In the genomic region with DNA sequence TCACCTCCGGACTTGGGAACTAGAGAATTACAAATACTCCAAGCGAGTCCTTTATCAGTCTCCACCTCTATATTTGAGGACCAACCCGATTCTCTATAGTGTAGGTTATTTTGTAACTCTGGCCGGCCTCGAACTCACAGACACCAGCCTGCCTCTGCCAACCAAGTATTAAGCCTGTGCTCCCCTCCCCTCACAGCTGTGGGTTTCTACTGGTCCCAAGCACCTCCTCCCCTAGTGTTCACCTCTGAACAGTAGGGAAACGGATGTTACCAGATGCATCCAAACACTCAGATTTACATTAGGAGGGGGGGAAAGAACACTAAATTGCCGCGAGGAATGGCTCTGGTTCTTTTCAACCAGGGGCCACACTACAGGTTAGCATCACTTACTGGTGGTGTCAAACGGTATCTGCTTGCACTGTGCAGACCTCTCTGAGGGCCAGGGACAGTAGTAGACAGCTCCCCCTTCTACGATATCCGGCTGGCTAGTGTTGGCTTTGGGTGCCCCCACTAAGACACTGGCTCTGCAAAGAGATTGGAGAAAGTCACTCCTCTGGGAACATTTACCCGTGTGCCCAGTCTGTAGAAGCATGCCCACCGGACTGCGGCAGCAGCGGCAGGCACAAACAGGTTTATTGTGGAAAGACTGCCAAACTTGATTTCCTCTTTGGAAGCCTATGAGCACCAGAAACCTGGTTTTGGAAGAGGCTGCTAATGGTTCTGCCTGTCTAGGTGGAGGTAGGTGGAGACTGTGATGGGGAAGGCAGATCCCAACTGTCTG, we compare ENCODE assay signal across 9 mouse cellular contexts. TPM values are rescaled to one million over a fixed set of nuclear protein-coding genes. Genes with fewer than 3 reads are reported as not detected.
DNase-seq lines count a peak whose midpoint lies in the region; ATAC-seq and TF ChIP-seq lines count a peak whose summit lies in the region.
"Had no signal": no experiment of that assay in that cellular context is flagged by ENCODE, and none has a peak within 500 bp of the region (broad histone marks: within the 10 kb centered on the region; RNA-seq: fewer than 3 reads in every experiment).

No protein-coding gene starts in this region.

- peak overlapping the region; percentile 87 for H3K4me3 ChIP-seq in gastrocnemius, adult 2 months
- peak overlapping the region; percentile 94 for H3K4me3 ChIP-seq in hindbrain, embryonic 15.5 days
- H3K4me3 ChIP-seq in liver, embryonic 16.5 days (ENCODE audit: low read depth, low read length), result peak overlapping the region; percentile 62

- H3K9ac ChIP-seq in hindbrain, embryonic 15.5 days, result no peak overlapping the region
- H3K9ac ChIP-seq in liver, embryonic 16.5 days (ENCODE audit: low read depth, low read length), result no peak overlapping the region

- ATAC-seq in hindbrain, embryonic 15.5 days (ENCODE audit: low FRiP score, low read depth), result no peak
- no peak for ATAC-seq in liver, embryonic 16.5 days (ENCODE audit: low read depth)

- intact Hi-C loops in gastrocnemius, adult 2 months (cut with DNase I), result loop anchor here (5.0 kb wide), 3 partner anchors 87 to 298 kb away; no protein-coding TSS in a partner anchor
- intact Hi-C loops in left cerebral cortex, postnatal 4 days (cut with DNase I), result loop anchor here (2.0 kb wide), 1 partner anchor 298 kb away; no protein-coding TSS in a partner anchor

- no peaks in the 10 kb centered on the region for H3K36me3 ChIP-seq in hindbrain, embryonic 15.5 days
- no peaks in the 10 kb centered on the region for H3K36me3 ChIP-seq in liver, embryonic 16.5 days (ENCODE audit: control insufficient read depth, insufficient read depth)

- H3K4me2 ChIP-seq in hindbrain, embryonic 15.5 days, result peak overlapping the region; percentile 99
- H3K4me2 ChIP-seq in liver, embryonic 16.5 days (ENCODE audit: low read depth, low read length), result peak overlapping the region; percentile 71

- H3K4me1 ChIP-seq in hindbrain, embryonic 15.5 days (replicated peaks), result peaks cover 7% of the 10 kb centered on the region
- H3K4me1 ChIP-seq in liver, embryonic 16.5 days (ENCODE audit: control insufficient read depth, low read depth, low read length), result no peaks in the 10 kb centered on the region

- 77% methylated on average over 15 of the region's 15 CpGs for WGBS in hindbrain, embryonic 15.5 days
- WGBS in liver, embryonic 16.5 days (ENCODE audit: insufficient replicate concordance), result 59% methylated on average over 15 of the region's 15 CpGs

- DNase-seq in gastrocnemius, adult 2 months, result no peak
- DNase-seq in gastrocnemius, postnatal 10 days, result no peak
- DNase-seq in brain, adult 2 months (ENCODE audit: low read depth, low spot score), result peak; percentile 46
- no peak for DNase-seq in B cell, adult 2 months
- DNase-seq in left cerebral cortex, postnatal 4 days, result no peak
- DNase-seq in urinary bladder, postnatal 10 days (ENCODE audit: low spot score), result no peak

- no peaks in the 10 kb centered on the region for H3K9me3 ChIP-seq in hindbrain, embryonic 15.5 days
- H3K9me3 ChIP-seq in liver, embryonic 16.5 days (replicated peaks; ENCODE audit: control insufficient read depth, low read length), result no peaks in the 10 kb centered on the region

- H3K27ac ChIP-seq in gastrocnemius, adult 2 months, result no peak overlapping the region; the same call in 1 of the 2 replicates
- no peak overlapping the region for H3K27ac ChIP-seq in hindbrain, embryonic 15.5 days (replicated peaks)
- no peak overlapping the region for H3K27ac ChIP-seq in liver, embryonic 16.5 days (ENCODE audit: low read length)
- H3K27ac ChIP-seq: macrophage had no signal

- peaks cover 12% of the 10 kb centered on the region for H3K27me3 ChIP-seq in hindbrain, embryonic 15.5 days
- peaks cover 24% of the 10 kb centered on the region for H3K27me3 ChIP-seq in liver, embryonic 16.5 days (ENCODE audit: control insufficient read depth, insufficient read depth, low read depth, low read length)

- TF ChIP-seq CTCF in gastrocnemius, adult 2 months (IDR thresholded peaks at IDR 0.05), result no peak

RNA-seq across cellular contexts. Expression of a gene that starts 1.1 kb away (rescaled TPM):
- 1 to 10 TPM; 2.0 to 2.6 TPM for total RNA-seq in gastrocnemius, adult 2 months (2021)
- 1 to 10 TPM; 5.0 to 7.9 TPM for total RNA-seq in gastrocnemius, postnatal 10 days (2021)
- 2.6 and 3.5 TPM in 2 replicates for polyA plus RNA-seq in hindbrain, embryonic 15.5 days (2015; fragmentation: Nextera tagmentation; extraction: Ambion mirVana)
- polyA plus RNA-seq in liver, embryonic 16.5 days (2015; fragmentation: Nextera tagmentation; extraction: Ambion mirVana), result 2.6 and 2.7 TPM in 2 replicates
- 1 to 10 TPM; 6.1 to 6.5 TPM for total RNA-seq in left cerebral cortex, postnatal 4 days (2021)
